Mouse (Mus musculus): ENCODE measurements around the gene St14.
"Not testable (repeated sequence)": the region's sequence is repeated elsewhere in the genome, so short reads cannot be mapped to it uniquely, and the experiment has no call there.

The St14 gene

GRCm38 (mm10) chr9:31131205-31131968 lies at the start of gene St14:
Gene St14 (minus strand): TSS chr9:31131853.
- peak; percentile 80 for DNase-seq

- DNase-seq, result no peak
Observed at GRCm38 (mm10) chr9:31177692-31178091, 46.0 kb upstream of the St14 start.

- peak; percentile 92 for DNase-seq
Observed at GRCm38 (mm10) chr9:31176379-31177130, 44.9 kb upstream of the St14 start.

GRCm38 (mm10) chr9:31175978-31176377 lies 44.3 kb upstream of the St14 start:
- no peak for DNase-seq

GRCm38 (mm10) chr9:31175346-31175745 lies 43.7 kb upstream of the St14 start:
- DNase-seq, result no peak

GRCm38 (mm10) chr9:31168356-31169093 lies 36.9 kb upstream of the St14 start:
- DNase-seq, result no peak

- DNase-seq, result no peak
Observed at GRCm38 (mm10) chr9:31167305-31167704, 35.7 kb upstream of the St14 start.

- not testable (repeated sequence) for DNase-seq
Observed at GRCm38 (mm10) chr9:31165505-31165904, 33.9 kb upstream of the St14 start.

- DNase-seq, result no peak
Observed at GRCm38 (mm10) chr9:31163327-31163726, 31.7 kb upstream of the St14 start.

GRCm38 (mm10) chr9:31162911-31163310 lies 31.3 kb upstream of the St14 start:
- DNase-seq, result no peak

GRCm38 (mm10) chr9:31159910-31160309 lies 28.3 kb upstream of the St14 start:
- peak; percentile 44 for DNase-seq

- no peak for DNase-seq
Observed at GRCm38 (mm10) chr9:31156594-31156993, 24.9 kb upstream of the St14 start.

- peak; percentile 39 for DNase-seq
Observed at GRCm38 (mm10) chr9:31151050-31151449, 19.4 kb upstream of the St14 start.

GRCm38 (mm10) chr9:31148135-31148534 lies 16.5 kb upstream of the St14 start:
- DNase-seq, result no peak

- no peak for DNase-seq
Observed at GRCm38 (mm10) chr9:31145272-31145925, 13.7 kb upstream of the St14 start.

GRCm38 (mm10) chr9:31142924-31143323 lies 11.3 kb upstream of the St14 start:
- no peak for DNase-seq

GRCm38 (mm10) chr9:31133131-31133530 lies 1.5 kb upstream of the St14 start:
- no peak for DNase-seq

GRCm38 (mm10) chr9:31130357-31131204 lies 1.1 kb downstream of the St14 start:
- peak; percentile 14 for DNase-seq

GRCm38 (mm10) chr9:31129956-31130355 lies 1.7 kb downstream of the St14 start:
- DNase-seq, result no peak

GRCm38 (mm10) chr9:31127876-31128465 lies 3.7 kb downstream of the St14 start:
- no peak for DNase-seq

GRCm38 (mm10) chr9:31126079-31126478 lies 5.6 kb downstream of the St14 start:
- DNase-seq, result no peak

All from lung, postnatal 10 days (tissue).